22 mouse cellular contexts compared by ENCODE assay signal in the genomic region with DNA sequence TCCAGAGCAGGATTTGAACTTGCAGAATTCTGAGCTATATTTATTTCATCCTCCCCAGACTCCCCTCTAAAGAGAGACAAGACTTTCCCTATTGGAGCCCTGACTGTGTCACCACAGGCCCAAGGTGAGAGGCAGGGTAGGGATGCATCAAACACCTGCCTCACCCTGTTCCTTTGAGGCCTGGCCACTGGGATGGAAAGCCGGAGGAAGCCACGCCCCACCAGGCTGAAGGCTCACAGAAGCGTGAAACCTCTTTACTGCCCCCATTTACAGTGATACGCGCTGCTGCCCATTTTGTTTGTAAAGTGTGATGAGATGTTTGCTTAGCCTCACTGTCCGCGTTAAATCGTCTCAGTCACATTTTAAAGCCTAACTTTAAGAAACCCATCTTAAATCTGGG. TPM values are rescaled to one million over a fixed set of nuclear protein-coding genes. Genes with fewer than 3 reads are reported as not detected.
A peak's percentile ranks its signal among the peaks of the same experiment; 100 is the strongest.
DNase-seq lines count a peak whose midpoint lies in the region; ATAC-seq lines count a peak whose summit lies in the region.
"Had no signal": no experiment of that assay in that cellular context is flagged by ENCODE, and none has a peak within 500 bp of the region (broad histone marks: within the 10 kb centered on the region; RNA-seq: fewer than 3 reads in every experiment).

No protein-coding gene starts in this region.

- H3K4me3 ChIP-seq in hindbrain, embryonic 10.5 days = 0 out of 2 replicates have a peak overlapping the region, but pooled peaks have one; percentile 2
- H3K4me3 ChIP-seq in hindbrain, embryonic 14.5 days (replicated peaks; ENCODE audit: low read length) = no peak overlapping the region
- no peak overlapping the region for H3K4me3 ChIP-seq in forebrain, embryonic 15.5 days
- H3K4me3 ChIP-seq: embryonic facial prominence, embryonic 12.5 days; gastrocnemius, adult 2 months; midbrain, embryonic 13.5 days; neural tube, embryonic 12.5 days; stomach, embryonic 15.5 days had no signal

- H3K9ac ChIP-seq in hindbrain, embryonic 14.5 days = no peak overlapping the region
- no peak overlapping the region for H3K9ac ChIP-seq in forebrain, embryonic 15.5 days (replicated peaks)
- H3K9ac ChIP-seq: embryonic facial prominence, embryonic 12.5 days; midbrain, embryonic 13.5 days; neural tube, embryonic 12.5 days; stomach, embryonic 15.5 days had no signal

- H3K27ac ChIP-seq in hindbrain, embryonic 10.5 days = peak overlapping the region; percentile 31; the same call in 1 of the 2 replicates
- no peak overlapping the region for H3K27ac ChIP-seq in hindbrain, embryonic 14.5 days
- H3K27ac ChIP-seq in forebrain, embryonic 15.5 days (replicated peaks) = no peak overlapping the region
- H3K27ac ChIP-seq: embryonic facial prominence, embryonic 12.5 days; gastrocnemius, adult 2 months; hindbrain, postnatal 0 days; midbrain, embryonic 13.5 days; neural tube, embryonic 12.5 days; stomach, embryonic 15.5 days had no signal

- H3K4me1 ChIP-seq in hindbrain, embryonic 10.5 days (replicated peaks) = peaks cover 51% of the 10 kb centered on the region
- H3K4me1 ChIP-seq in hindbrain, embryonic 14.5 days (replicated peaks; ENCODE audit: control insufficient read depth, insufficient read depth, low read length) = peaks cover 38% of the 10 kb centered on the region
- H3K4me1 ChIP-seq in forebrain, embryonic 15.5 days = peaks cover 29% of the 10 kb centered on the region

- no peaks in the 10 kb centered on the region for H3K9me3 ChIP-seq in hindbrain, embryonic 10.5 days
- no peaks in the 10 kb centered on the region for H3K9me3 ChIP-seq in hindbrain, embryonic 14.5 days (ENCODE audit: control insufficient read depth, low read length)
- no peaks in the 10 kb centered on the region for H3K9me3 ChIP-seq in forebrain, embryonic 15.5 days
- H3K9me3 ChIP-seq: embryonic facial prominence, embryonic 12.5 days; midbrain, embryonic 13.5 days; neural tube, embryonic 12.5 days; stomach, embryonic 15.5 days had no signal

- DNase-seq in hindbrain, embryonic 10.5 days (ENCODE audit: low spot score) = no peak
- DNase-seq in hindbrain, embryonic 14.5 days (ENCODE audit: low spot score) = no peak
- DNase-seq in kidney, postnatal 14 days = peak; percentile 31
- no peak for DNase-seq in kidney, adult 8-10 months
- DNase-seq in MN1 (ENCODE audit: low spot score) = peak; percentile 38
- peak; percentile 61 for DNase-seq in splenic B cell, adult 2 months (ENCODE audit: low read depth, low spot score)
- no peak for DNase-seq in thymus, postnatal 4 days
- DNase-seq: cerebellum, adult 2 months; gastrocnemius, adult 2 months; heart, postnatal 14 days; lung, adult 18-20 months; lung, postnatal 14 days; thymus, adult 18-20 months had no signal

- H3K4me2 ChIP-seq in hindbrain, embryonic 14.5 days (replicated peaks) = no peak overlapping the region
- no peak overlapping the region for H3K4me2 ChIP-seq in forebrain, embryonic 15.5 days (replicated peaks)
- H3K4me2 ChIP-seq: embryonic facial prominence, embryonic 12.5 days; heart, embryonic 11.5 days; liver, embryonic 11.5 days; midbrain, embryonic 13.5 days; stomach, embryonic 15.5 days had no signal

- ATAC-seq in hindbrain, embryonic 14.5 days (ENCODE audit: low FRiP score) = no peak
- no peak for ATAC-seq in forebrain, embryonic 15.5 days (replicated peaks)
- ATAC-seq: hindbrain, postnatal 0 days; midbrain, embryonic 13.5 days had no signal

- peaks cover 80% of the 10 kb centered on the region for H3K27me3 ChIP-seq in hindbrain, embryonic 10.5 days (ENCODE audit: insufficient read depth, poor library complexity, severe bottlenecking)
- no peaks in the 10 kb centered on the region for H3K27me3 ChIP-seq in hindbrain, embryonic 14.5 days (ENCODE audit: control insufficient read depth, insufficient read depth, low read length)
- no peaks in the 10 kb centered on the region for H3K27me3 ChIP-seq in splenic B cell, adult 2 months (ENCODE audit: control insufficient read depth, insufficient read depth, low read length, poor library complexity, severe bottlenecking)
- H3K27me3 ChIP-seq in forebrain, embryonic 15.5 days = peaks cover 13% of the 10 kb centered on the region

- no peaks in the 10 kb centered on the region for H3K36me3 ChIP-seq in hindbrain, embryonic 10.5 days
- H3K36me3 ChIP-seq in hindbrain, embryonic 14.5 days (replicated peaks; ENCODE audit: control insufficient read depth, insufficient read depth) = no peaks in the 10 kb centered on the region
- no peaks in the 10 kb centered on the region for H3K36me3 ChIP-seq in splenic B cell, adult 2 months (ENCODE audit: control insufficient read depth, insufficient read depth, low read length, poor library complexity, severe bottlenecking)
- H3K36me3 ChIP-seq in forebrain, embryonic 15.5 days = no peaks in the 10 kb centered on the region
- H3K36me3 ChIP-seq: embryonic facial prominence, embryonic 12.5 days; midbrain, embryonic 13.5 days; neural tube, embryonic 12.5 days; stomach, embryonic 15.5 days had no signal

- 3% methylated on average over 8 of the region's 8 CpGs for WGBS in hindbrain, embryonic 10.5 days
- WGBS in hindbrain, embryonic 14.5 days = 7% methylated on average over 8 of the region's 8 CpGs
- WGBS in forebrain, embryonic 15.5 days = 8% methylated on average over 8 of the region's 8 CpGs

RNA-seq across cellular contexts. Expression of a gene that starts 25.0 kb away (rescaled TPM):
- not detected in 2 replicates for polyA plus RNA-seq in hindbrain, embryonic 10.5 days (2016; fragmentation: Nextera tagmentation; extraction: Ambion mirVana)
- not detected in 2 replicates for polyA plus RNA-seq in hindbrain, embryonic 14.5 days (2014; fragmentation: Nextera tagmentation; extraction: Ambion mirVana)
- 0.28 TPM in 1 of 2 replicates, not detected in the other for polyA plus RNA-seq in forebrain, embryonic 15.5 days (2015; fragmentation: Nextera tagmentation; extraction: Ambion mirVana)
- polyA plus RNA-seq: embryonic facial prominence, embryonic 12.5 days; hindbrain, postnatal 0 days; limb, embryonic 11.5 days; liver, embryonic 11.5 days; midbrain, embryonic 13.5 days; neural tube, embryonic 12.5 days; stomach, embryonic 15.5 days had no signal

Comparison
In these comparisons a context has a peak if more than half of its experiments do, and no peak if none do; other contexts are left out.
1. DNase-seq: peak in kidney, postnatal 14 days (single experiment), MN1 (single experiment) and splenic B cell, adult 2 months (single experiment); none in hindbrain, embryonic 10.5 days (single experiment), hindbrain, embryonic 14.5 days (single experiment), kidney, adult 8-10 months (0 of 2) and thymus, postnatal 4 days (single experiment).